Mouse (Mus musculus) heart, embryonic 13.5 days (tissue): ENCODE data around the gene Usp32. TPM values are rescaled to one million over a fixed set of nuclear protein-coding genes. Genes with fewer than 3 reads are reported as not detected.

Experiments
- ATAC-seq: fragments of 200-750 bp; cut with Nextera tagmentation; 2 replicates; pipeline ENCODE4 v1.8.0; 2017; ENCODE audit warnings: moderate TSS enrichment; ENCODE audit not compliant: insufficient number of reproducible peaks, low FRiP score, low TSS enrichment; ENCODE audit errors: extremely low read depth
- H3K27ac ChIP-seq: fragments of 300-500 bp; sonication (generic); replicated peaks from 2 replicates; pipeline ENCODE4 v1.5.1; 2015; ENCODE audit warnings: moderate library complexity, mild to moderate bottlenecking, inconsistent platforms
- H3K27me3 ChIP-seq: fragments of 300-500 bp; sonication (generic); replicated peaks from 2 replicates; pipeline ENCODE4 v1.6.1; 2015; ENCODE audit warnings: mild to moderate bottlenecking, inconsistent platforms
- H3K36me3 ChIP-seq: fragments of 300-500 bp; sonication (generic); 2 replicates; pipeline ENCODE4 v1.6.1; 2015; ENCODE audit warnings: mild to moderate bottlenecking, inconsistent platforms
- H3K4me1 ChIP-seq: fragments of 300-500 bp; sonication (generic); 2 replicates; pipeline ENCODE4 v1.6.1; 2015; ENCODE audit warnings: inconsistent platforms
- H3K4me2 ChIP-seq: fragments of 300-500 bp; sonication (generic); 2 replicates; pipeline ENCODE4 v1.6.1; 2015; ENCODE audit warnings: inconsistent platforms, mild to moderate bottlenecking, moderate library complexity
- H3K4me3 ChIP-seq: fragments of 300-500 bp; sonication (generic); 2 replicates; pipeline ENCODE4 v1.5.1; 2015; ENCODE audit warnings: moderate library complexity, mild to moderate bottlenecking, inconsistent platforms
- H3K9ac ChIP-seq: fragments of 300-500 bp; sonication (generic); 2 replicates; pipeline ENCODE4 v1.6.1; 2015; ENCODE audit warnings: inconsistent platforms, mild to moderate bottlenecking, moderate library complexity
- H3K9me3 ChIP-seq: fragments of 300-500 bp; sonication (generic); 2 replicates; pipeline ENCODE4 v1.6.1; 2016; ENCODE audit warnings: inconsistent platforms
- WGBS: fragments of 180-500 bp; shearing (Covaris S2); methylation state at CpG from one replicate; pipeline ENCODE4 v1.1.7; 2015; ENCODE audit warnings: mixed read lengths; 5-methylcytosine and 5-hydroxymethylcytosine counted together
- polyA plus RNA-seq: library from polyadenylated mRNA; unstranded; fragments of >200 nt; fragmentation: Nextera tagmentation; extraction: Ambion mirVana; gene quantifications from 2 replicates; pipeline ENCODE4 v1.2.1, GENCODE M21; 2015

Gene Usp32
- polyA plus RNA-seq, 1 experiment from 2014 or later, result 3.5 TPM

DNA sequence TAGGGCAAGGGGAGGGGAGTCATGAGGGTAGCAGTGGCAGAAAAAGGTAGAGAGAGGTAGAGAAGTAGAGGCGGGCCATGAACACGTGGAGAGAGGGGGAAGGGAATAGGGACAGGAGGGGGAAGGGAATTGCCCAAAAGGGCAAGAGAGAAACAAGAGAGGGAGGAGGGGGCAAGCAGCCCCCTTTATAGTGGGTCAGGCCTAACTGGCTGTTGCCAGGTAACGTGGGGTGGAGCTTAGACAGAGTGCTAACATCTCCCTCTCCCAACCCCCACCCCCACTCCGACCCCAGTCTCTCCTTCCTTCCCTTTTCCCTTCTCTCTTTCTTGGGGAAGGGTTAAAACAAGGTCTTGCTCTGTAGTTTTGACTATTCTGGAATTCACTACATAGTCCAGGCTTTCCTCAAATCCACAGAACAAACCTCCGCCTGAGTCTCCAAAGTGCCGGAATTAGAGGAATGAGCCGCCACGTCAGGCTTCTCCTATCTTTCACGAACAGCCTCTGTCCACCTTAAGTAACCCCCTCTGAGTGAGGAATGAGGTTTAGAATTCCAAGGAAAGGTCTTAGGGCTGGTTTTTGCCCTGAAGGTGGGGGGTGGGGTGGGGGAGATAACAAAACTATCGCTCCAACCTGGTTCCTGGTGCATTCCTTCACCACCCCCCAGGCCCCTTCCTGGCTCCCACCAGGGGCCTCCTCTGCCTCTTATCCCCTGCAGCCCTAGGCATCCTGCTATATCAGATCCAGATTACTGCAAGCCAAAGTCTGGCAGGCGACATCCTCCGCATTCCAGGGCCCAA is 195.1 kb downstream of the Usp32 start:
- Histone ChIP-seq H3K9ac (no peak overlapping the region), H3K9me3 (no peaks in the 10 kb centered on the region), H3K27me3 (peaks cover 45% of the 10 kb centered on the region), H3K4me3 (no peak overlapping the region), H3K4me1 (peaks cover 4% of the 10 kb centered on the region; the same call in 1 of the 2 replicates), H3K36me3 (no peaks in the 10 kb centered on the region), H3K4me2 (no peak overlapping the region), H3K27ac (no peak overlapping the region)
- WGBS, result 2% methylated on average over 12 of the region's 12 CpGs
- no peak for ATAC-seq

- no peak overlapping the region for H3K9ac ChIP-seq
- under 1% methylated on average over 15 of the region's 15 CpGs for WGBS
- ATAC-seq, result no peak
- no peak overlapping the region for H3K27ac ChIP-seq
- peak overlapping the region; percentile 16; the same call in 1 of the 2 replicates for H3K4me3 ChIP-seq
- H3K4me1 ChIP-seq, result peaks cover 4% of the 10 kb centered on the region; the same call in 1 of the 2 replicates
- H3K36me3 ChIP-seq, result no peaks in the 10 kb centered on the region
- peak overlapping the region; percentile 54 for H3K4me2 ChIP-seq
- H3K27me3 ChIP-seq, result peaks cover 45% of the 10 kb centered on the region
- no peaks in the 10 kb centered on the region for H3K9me3 ChIP-seq
Observed at GRCm38 (mm10) chr11:84943948-84944347, 196.0 kb downstream of the Usp32 start.

DNA sequence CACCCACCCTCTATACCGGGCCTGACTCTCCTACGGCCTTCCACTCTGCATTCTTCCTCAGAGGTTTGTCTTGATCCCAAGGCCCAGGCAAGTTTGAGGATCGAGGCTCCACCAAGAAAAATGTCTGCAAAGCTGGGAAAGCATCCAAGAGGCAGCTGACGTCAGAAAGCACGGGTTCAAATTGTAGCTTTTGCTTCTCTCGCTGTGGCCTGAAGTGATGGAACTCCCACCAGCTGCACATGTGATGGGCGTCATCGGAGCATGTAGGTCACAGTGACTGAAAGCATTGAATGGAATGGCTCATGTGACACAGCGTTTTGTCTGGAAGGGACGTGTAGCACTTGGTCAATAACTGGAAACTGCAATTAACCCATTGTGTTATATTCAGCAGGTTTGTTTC is 199.8 kb downstream of the Usp32 start:
- Histone ChIP-seq H3K27ac (no peak overlapping the region), H3K4me1 (peaks cover 4% of the 10 kb centered on the region; the same call in 1 of the 2 replicates), H3K4me2 (no peak overlapping the region), H3K36me3 (no peaks in the 10 kb centered on the region), H3K9ac (no peak overlapping the region), H3K4me3 (no peak overlapping the region), H3K9me3 (no peaks in the 10 kb centered on the region), H3K27me3 (peaks cover 25% of the 10 kb centered on the region)
- no peak for ATAC-seq
- 73% methylated on average over 10 of the region's 10 CpGs for WGBS

DNA sequence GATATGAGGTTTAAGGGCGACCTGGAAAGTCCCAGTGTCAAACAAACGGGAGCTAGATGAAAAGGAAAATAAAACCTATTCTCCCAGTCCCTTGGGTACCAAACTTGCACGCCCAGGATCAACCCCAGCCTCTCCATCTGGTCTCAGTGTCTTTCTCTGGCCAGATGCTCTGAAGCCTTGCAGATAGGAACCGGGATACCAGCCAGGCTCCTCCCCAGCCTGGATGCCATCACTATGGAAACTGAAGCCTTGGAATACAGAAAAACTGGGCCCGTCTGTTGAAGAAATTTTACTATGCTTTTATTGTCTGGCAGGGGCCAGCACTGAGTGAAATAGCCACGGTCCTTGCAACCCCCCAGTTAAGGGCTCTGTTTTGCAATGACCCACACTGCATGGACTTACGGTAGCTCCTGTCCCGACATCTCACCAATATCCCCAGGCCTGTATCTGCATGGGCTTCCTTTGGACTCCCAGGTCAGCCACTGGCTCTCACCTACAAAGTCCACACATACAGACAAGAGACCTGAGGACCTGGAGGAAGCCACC is 200.4 kb downstream of the Usp32 start:
- H3K27ac ChIP-seq, result no peak overlapping the region
- H3K27me3 ChIP-seq, result peaks cover 19% of the 10 kb centered on the region
- WGBS, result 51% methylated on average over 8 of the region's 8 CpGs
- no peak overlapping the region for H3K9ac ChIP-seq
- peaks cover 4% of the 10 kb centered on the region; the same call in 1 of the 2 replicates for H3K4me1 ChIP-seq
- no peak overlapping the region for H3K4me2 ChIP-seq
- H3K4me3 ChIP-seq, result no peak overlapping the region
- ATAC-seq, result no peak
- no peaks in the 10 kb centered on the region for H3K9me3 ChIP-seq
- H3K36me3 ChIP-seq, result no peaks in the 10 kb centered on the region

Other genes with a start within 250 kb of the Usp32 start
- gene Znhit3, start 223.8 kb downstream of the Usp32 start, polyA plus RNA-seq, result 38.6 and 46.0 TPM in 2 replicates
- gene Car4, start 182.4 kb downstream of the Usp32 start, polyA plus RNA-seq, result 2.5 and 3.0 TPM in 2 replicates
- gene 1700125H20Rik, start 30.2 kb upstream of the Usp32 start, polyA plus RNA-seq, result 0.23 and 0.45 TPM in 2 replicates
- gene Appbp2, start 95.0 kb upstream of the Usp32 start, polyA plus RNA-seq, result 35.4 and 35.7 TPM in 2 replicates
- gene Ppm1d, start 171.1 kb upstream of the Usp32 start, polyA plus RNA-seq, result 12.0 and 12.7 TPM in 2 replicates
- 17.4 and 18.3 TPM in 2 replicates for gene Bcas3, start 213.0 kb upstream of the Usp32 start, polyA plus RNA-seq